Mouse (Mus musculus) CH12.LX (cell line): ENCODE measurements at regions not wholly inside any gene's neighbourhood (a gene's known extent, or its start where the extent isn't known, plus 50 kb on each side); places are given as distances from the start of the nearest gene placed in this dataset.

ENCODE experiments used
- DNase-seq: peaks from one replicate; pipeline ENCODE4 v3.0.0-alpha.2; 2013; ENCODE audit errors: extremely low read depth
- H3K27ac ChIP-seq: 2 replicates; pipeline ENCODE4 v1.5.1; 2012; ENCODE audit warnings: low read depth, mild to moderate bottlenecking, control low read depth, moderate library complexity; ENCODE audit not compliant: insufficient read depth
- H3K27me3 ChIP-seq: replicated peaks from 2 replicates; pipeline ENCODE3; 2012; ENCODE audit warnings: inconsistent platforms
- H3K36me3 ChIP-seq, 2 experiments: replicated peaks in 1 of 2; 2 replicates each; pipeline versions ENCODE3 to v1.6.1; 2012; ENCODE audit warnings: inconsistent platforms in 1 of 2, low read length in 1 of 2, mild to moderate bottlenecking in 1 of 2, mixed read lengths in 1 of 2, moderate library complexity in 1 of 2; ENCODE audit not compliant: control insufficient read depth in 1 of 2, insufficient read depth in 1 of 2
- H3K4me1 ChIP-seq, 2 experiments: 2 replicates each; pipeline ENCODE4 v1.6.1; 2012; ENCODE audit warnings: inconsistent platforms in 1 of 2, moderate library complexity in 1 of 2; ENCODE audit not compliant: insufficient read depth in 2 of 2, control insufficient read depth in 1 of 2
- H3K4me2 ChIP-seq: 2 replicates; pipeline ENCODE4 v1.6.1; 2012; ENCODE audit warnings: low read depth, mild to moderate bottlenecking, control low read depth; ENCODE audit not compliant: poor library complexity, insufficient read depth, severe bottlenecking
- H3K4me3 ChIP-seq, 3 experiments: fragments of 150-350 bp in 1 of 3; sonication (generic) in 1 of 3; replicated peaks in 1 of 3; 2 replicates each; pipeline versions ENCODE3 to v1.5.1; 2011 to 2012; ENCODE audit warnings: low read depth in 2 of 3, low read length in 2 of 3, mild to moderate bottlenecking in 2 of 3, moderate library complexity in 2 of 3, control low read depth in 1 of 3, improper control_type of control experiment in 1 of 3, inconsistent platforms in 1 of 3, mixed read lengths in 1 of 3; ENCODE audit not compliant: poor library complexity in 1 of 3
- H3K79me2 ChIP-seq: replicated peaks from 2 replicates; pipeline ENCODE4 v1.6.1; 2012; ENCODE audit warnings: mild to moderate bottlenecking, moderate library complexity; ENCODE audit not compliant: control insufficient read depth, poor library complexity, insufficient read depth, severe bottlenecking; ENCODE audit errors: extremely low read depth
- H3K9ac ChIP-seq: 2 replicates; pipeline ENCODE4 v1.6.1; 2012; ENCODE audit warnings: low read depth, mild to moderate bottlenecking, control low read depth, moderate library complexity; ENCODE audit not compliant: insufficient read depth
- H3K9me3 ChIP-seq: replicated peaks from 2 replicates; pipeline ENCODE3; 2012; ENCODE audit warnings: low read length, inconsistent platforms, mixed read lengths
- CHD1 ChIP-seq: IDR thresholded peaks from 2 replicates; pipeline ENCODE4 v1.6.1; 2012; ENCODE audit warnings: low read depth, low read length, improper control_type of control experiment, inconsistent platforms
- CHD2 ChIP-seq: IDR thresholded peaks from 2 replicates; pipeline ENCODE4 v1.6.1; 2011; ENCODE audit warnings: low read length, improper control_type of control experiment
- E2F4 ChIP-seq: IDR thresholded peaks from 2 replicates; pipeline ENCODE4 v1.6.1; 2011; ENCODE audit warnings: low read depth, low read length, improper control_type of control experiment; ENCODE audit not compliant: insufficient replicate concordance
- EP300 ChIP-seq: IDR thresholded peaks from 2 replicates; pipeline ENCODE4 v1.6.1; 2011; ENCODE audit warnings: low read length, improper control_type of control experiment
- GABPA ChIP-seq: IDR thresholded peaks from 2 replicates; pipeline ENCODE4 v1.6.1; 2012; ENCODE audit warnings: low read depth, low read length, improper control_type of control experiment, inconsistent platforms; ENCODE audit not compliant: insufficient replicate concordance
- IRF4 ChIP-seq: IDR thresholded peaks from 2 replicates; pipeline ENCODE4 v1.6.1; 2014; ENCODE audit warnings: low read depth, mild to moderate bottlenecking, inconsistent platforms, low read length, improper control_type of control experiment
- JUN ChIP-seq: IDR thresholded peaks from 2 replicates; pipeline ENCODE4 v1.6.1; 2011; ENCODE audit warnings: low read depth, mild to moderate bottlenecking, low read length, improper control_type of control experiment, moderate library complexity; ENCODE audit not compliant: insufficient read depth
- MAFK ChIP-seq: IDR thresholded peaks from 2 replicates; pipeline ENCODE4 v1.6.1; 2011; ENCODE audit warnings: low read length, improper control_type of control experiment; ENCODE audit not compliant: insufficient replicate concordance
- MXI1 ChIP-seq: IDR thresholded peaks from 2 replicates; pipeline ENCODE4 v1.6.1; 2011; ENCODE audit warnings: mild to moderate bottlenecking, low read depth, low read length, improper control_type of control experiment
- MYC ChIP-seq: IDR thresholded peaks from 2 replicates; pipeline ENCODE4 v1.6.1; 2011; ENCODE audit warnings: low read depth, mild to moderate bottlenecking, improper control_type of control experiment, low read length
- PAX5 ChIP-seq: IDR thresholded peaks from 2 replicates; pipeline ENCODE4 v1.6.1; 2012; ENCODE audit warnings: low read length, inconsistent platforms, mixed read lengths
- POLR2A ChIP-seq: IDR thresholded peaks from 2 replicates; pipeline ENCODE4 v1.6.1; 2011; ENCODE audit warnings: low read depth, mild to moderate bottlenecking, improper control_type of control experiment, low read length
- POLR2AphosphoS2 ChIP-seq: IDR thresholded peaks from 2 replicates; pipeline ENCODE4 v1.6.1; 2011; ENCODE audit warnings: low read depth, low read length, improper control_type of control experiment
- RAD21 ChIP-seq: IDR thresholded peaks from 2 replicates; pipeline ENCODE4 v1.6.1; 2011; ENCODE audit warnings: low read depth, mild to moderate bottlenecking, low read length, improper control_type of control experiment, moderate library complexity
- RCOR1 ChIP-seq: conservative IDR thresholded peaks from 2 replicates; pipeline ENCODE4 v1.6.1; 2012; ENCODE audit warnings: low read depth, mild to moderate bottlenecking, inconsistent platforms, low read length, improper control_type of control experiment
- SIN3A ChIP-seq: IDR thresholded peaks from 2 replicates; pipeline ENCODE4 v1.6.1; 2012; ENCODE audit warnings: low read length, improper control_type of control experiment, inconsistent platforms
- SMC3 ChIP-seq: IDR thresholded peaks from 2 replicates; pipeline ENCODE4 v1.6.1; 2011; ENCODE audit warnings: low read depth, low read length, improper control_type of control experiment
- TCF12 ChIP-seq: IDR thresholded peaks from 2 replicates; pipeline ENCODE4 v1.6.1; 2014; ENCODE audit warnings: low read depth, mild to moderate bottlenecking, inconsistent platforms, low read length, improper control_type of control experiment
- UBTF ChIP-seq: IDR thresholded peaks from 2 replicates; pipeline ENCODE4 v1.6.1; 2012; ENCODE audit warnings: low read depth, mild to moderate bottlenecking, inconsistent platforms, low read length, improper control_type of control experiment, moderate library complexity
- USF2 ChIP-seq: conservative IDR thresholded peaks from 2 replicates; pipeline ENCODE4 v1.6.1; 2011; ENCODE audit warnings: low read depth, low read length, improper control_type of control experiment
- ZC3H11A ChIP-seq: IDR thresholded peaks from 2 replicates; pipeline ENCODE4 v1.6.1; 2012; ENCODE audit warnings: low read depth, mild to moderate bottlenecking, inconsistent platforms, low read length, improper control_type of control experiment
- ZKSCAN1 ChIP-seq: IDR thresholded peaks from 2 replicates; pipeline ENCODE4 v1.6.1; 2012; ENCODE audit warnings: low read depth, inconsistent platforms, low read length, improper control_type of control experiment, borderline replicate concordance
- ZMIZ1 ChIP-seq: IDR thresholded peaks from 2 replicates; pipeline ENCODE4 v1.6.1; 2012; ENCODE audit warnings: low read depth, mild to moderate bottlenecking, inconsistent platforms, low read length, improper control_type of control experiment
- dilution Hi-C: fragments of 300-500 bp; cut with MboI; formaldehyde crosslinking; loops from 2 replicates; pipeline ENCODE4 v1.14.3; 2020; ENCODE audit warnings: low sequenced_read_pairs; ENCODE audit not compliant: extremely low pct_unique_long_range_greater_than_20kb, extremely low pct_ligation_motif_present
- in situ Hi-C: fragments of 300-500 bp; cut with MboI; formaldehyde crosslinking; loops from 3 replicates; pipeline ENCODE4 v1.14.3; 2019; ENCODE audit warnings: low sequenced_read_pairs, low pct_ligation_motif_present, low pct_unique_long_range_greater_than_20kb, mixed read lengths

- Histone ChIP-seq H3K27me3 (no peaks in the 10 kb centered on the region), H3K4me1 (no peaks in the 10 kb centered on the region), H3K36me3 (no peaks in the 10 kb centered on the region), H3K79me2 (no peaks in the 10 kb centered on the region), H3K9ac (no peak overlapping the region), H3K4me2 (no peak overlapping the region), H3K9me3 (peaks cover 86% of the 10 kb centered on the region), H3K27ac (no peak overlapping the region), H3K4me3 (no peak overlapping the region)
- dilution Hi-C loops (no loop called here), in situ Hi-C loops (no loop called here)
- no peak for TF ChIP-seq ZKSCAN1
- TF ChIP-seq POLR2A: no peak
- TF ChIP-seq SMC3: no peak
- no peak for TF ChIP-seq RAD21
- TF ChIP-seq CHD1: no peak
- no peak for TF ChIP-seq JUN
- no peak for TF ChIP-seq TCF12
- no peak for TF ChIP-seq PAX5
- TF ChIP-seq MXI1: no peak
- TF ChIP-seq USF2: no peak
- no peak for TF ChIP-seq CHD2
- no peak for TF ChIP-seq SIN3A
- no peak for TF ChIP-seq ZMIZ1
- TF ChIP-seq E2F4: no peak
- TF ChIP-seq EP300: no peak
- TF ChIP-seq UBTF: no peak
- TF ChIP-seq POLR2AphosphoS2: no peak
- no peak for TF ChIP-seq MAFK
- no peak for DNase-seq
Observed at GRCm38 (mm10) chr5:119427511-119428019, 242.9 kb upstream of the Tbx3 start.

- TF ChIP-seq PAX5 (no peak), RCOR1 (no peak), IRF4 (no peak), ZKSCAN1 (no peak), MYC (no peak), UBTF (no peak), GABPA (no peak), ZC3H11A (no peak)
- dilution Hi-C loops (no loop called here), in situ Hi-C loops (no loop called here)
- DNase-seq: no peak
- H3K27ac ChIP-seq: no peak overlapping the region
- H3K4me2 ChIP-seq: no peak overlapping the region
- no peaks in the 10 kb centered on the region for H3K79me2 ChIP-seq
- H3K27me3 ChIP-seq: no peaks in the 10 kb centered on the region
- H3K36me3 ChIP-seq: no peaks in the 10 kb centered on the region
- no peaks in the 10 kb centered on the region for H3K4me1 ChIP-seq
- H3K9me3 ChIP-seq: peaks cover 85% of the 10 kb centered on the region
- H3K9ac ChIP-seq: no peak overlapping the region
- H3K4me3 ChIP-seq: no peak overlapping the region
Observed at GRCm38 (mm10) chr5:119431271-119431756, 239.2 kb upstream of the Tbx3 start.
